Mouse (Mus musculus) T-helper 17 cell (primary cell): ENCODE measurements around the gene Hist1h4i.

Source experiments
- in situ Hi-C, 2 experiments: fragments of 300-600 bp; cut with MboI, MseI; formaldehyde crosslinking; loops; 1 replicate in 1 of 2; 2 replicates in 1 of 2; pipeline ENCODE4 v1.15.1; 2025; ENCODE audit warnings: high pct_unique_total_duplicates in 2 of 2

Gene Hist1h4i

DNA sequence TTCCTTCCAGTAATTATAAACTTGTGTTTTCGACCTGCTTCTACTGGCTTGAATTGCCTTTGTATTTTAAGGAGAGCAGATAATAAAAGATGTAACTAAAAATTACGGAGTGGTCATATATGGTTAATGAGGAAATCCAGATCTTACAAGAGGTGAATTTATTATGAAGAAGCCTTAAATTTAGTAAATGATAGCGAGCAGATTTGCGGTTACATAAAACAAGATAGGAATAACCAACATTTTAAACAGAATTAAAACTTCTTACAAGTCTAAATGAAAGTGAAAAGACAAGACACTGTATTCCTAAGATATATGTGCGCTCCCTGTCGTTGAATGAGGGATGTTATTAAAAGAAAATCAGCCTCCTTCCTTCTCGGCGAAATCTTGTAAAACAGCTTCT lies 46.3 kb downstream of the Hist1h4i start:
- in situ Hi-C loops: loop anchor here in 1 of 2 experiments (5.0 kb wide), 1 partner anchor 673 kb away; no protein-coding TSS in a partner anchor

DNA sequence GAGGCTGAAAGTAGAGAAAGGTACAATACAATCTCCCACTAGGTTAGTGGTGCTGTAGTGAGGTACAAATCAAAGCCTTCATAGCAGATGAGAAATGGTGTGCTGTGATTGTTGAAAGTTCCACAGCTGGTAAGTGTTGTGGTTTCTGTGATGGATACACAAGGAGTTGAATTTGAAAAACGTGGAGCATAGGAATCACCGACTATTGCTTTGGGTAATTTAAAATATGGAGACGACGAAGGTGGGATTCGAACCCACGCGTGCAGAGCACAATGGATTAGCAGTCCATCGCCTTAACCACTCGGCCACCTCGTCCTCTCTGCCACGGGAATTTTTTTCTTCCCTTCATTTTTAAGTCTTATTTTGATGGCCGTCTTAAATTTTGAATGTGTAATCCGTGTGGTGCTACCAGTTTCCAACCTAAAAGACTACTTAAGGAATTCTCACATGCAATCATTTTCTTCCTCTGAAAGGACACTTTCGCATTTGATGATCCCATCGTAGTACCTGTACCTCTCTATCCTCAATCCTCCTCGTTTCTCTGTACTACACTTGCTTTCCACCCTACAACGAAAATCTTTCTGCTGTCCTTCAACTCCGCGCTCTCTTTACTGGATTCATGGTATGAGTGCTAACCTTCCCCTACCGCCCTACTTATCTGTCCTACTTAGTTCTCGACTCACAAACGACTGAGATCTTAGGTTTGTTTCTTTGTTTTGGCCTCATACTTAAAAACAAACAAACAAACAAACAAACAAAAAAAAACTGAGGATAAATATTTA lies 47.0 kb downstream of the Hist1h4i start:
- in situ Hi-C loops: loop anchor here in 1 of 2 experiments (5.0 kb wide), 1 partner anchor 672 kb away; no protein-coding TSS in a partner anchor

DNA sequence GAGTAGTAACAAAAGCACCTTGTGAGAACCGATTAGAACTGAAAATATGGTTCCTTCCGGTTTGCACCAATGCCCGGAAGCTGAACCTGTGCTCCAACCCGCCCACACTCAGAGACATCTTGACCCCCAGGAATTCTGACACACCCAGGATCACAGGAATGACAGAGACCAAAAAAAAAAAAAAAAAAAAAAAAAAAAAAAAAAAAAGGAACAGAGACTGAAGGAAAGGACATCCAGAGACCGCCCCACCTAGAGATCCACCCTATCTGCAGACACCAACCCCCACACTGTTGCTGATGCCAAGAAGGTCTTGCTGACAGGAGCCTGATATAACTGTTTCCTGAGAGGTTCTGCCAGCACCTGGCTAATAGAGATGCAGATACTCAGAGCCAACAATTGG lies 48.6 kb downstream of the Hist1h4i start:
- in situ Hi-C loops: loop anchor here in 1 of 2 experiments (5.0 kb wide), 1 partner anchor 670 kb away; no protein-coding TSS in a partner anchor
